Mouse (Mus musculus): ENCODE results near the gene Ceacam14. TPM values are rescaled to one million over a fixed set of nuclear protein-coding genes. Genes with fewer than 3 reads are reported as not detected.

The Ceacam14 gene
- total RNA-seq (2017) = not detected in 2 replicates

DNA sequence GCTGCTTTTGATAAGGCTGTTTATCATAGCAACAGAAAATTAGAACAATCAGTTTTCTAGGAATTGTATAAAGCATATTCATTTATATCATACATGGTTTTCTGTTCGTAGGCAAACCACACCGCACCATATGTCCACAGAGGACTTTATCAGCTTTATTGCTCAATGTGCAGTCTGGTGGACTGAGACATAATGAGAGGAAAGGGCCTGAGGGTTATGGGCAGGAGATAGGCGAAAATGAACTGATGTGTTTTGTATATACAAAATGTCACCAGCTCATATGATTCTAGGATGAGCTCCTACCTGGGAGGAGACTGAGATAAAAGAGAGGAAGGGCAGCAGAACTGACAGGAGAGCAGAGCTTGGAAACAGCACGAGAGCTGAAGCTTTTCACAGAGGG, at the start of gene Ceacam14:
Gene Ceacam14 (plus strand): TSS at position 301 of the 400 bp plus-strand sequence.
- ATAC-seq (replicated peaks; ENCODE audit: low read depth, poor library complexity, severe bottlenecking) = no peak

Other genes starting within 250 kb of the Ceacam14 start
- not detected in 2 replicates for gene Ceacam5, start 99.4 kb upstream of the Ceacam14 start, total RNA-seq (2017)
- not detected in 2 replicates for gene Gm5155, start 59.1 kb downstream of the Ceacam14 start, total RNA-seq (2017)
- not detected in 2 replicates for gene Ceacam11, start 159.5 kb downstream of the Ceacam14 start, total RNA-seq (2017)
- not detected in 2 replicates for gene Ceacam13, start 197.3 kb downstream of the Ceacam14 start, total RNA-seq (2017)

All from common myeloid progenitor, adult 5-6 weeks (primary cell).